ENCODE assay signal across 7 mouse cellular contexts in the genomic region with DNA sequence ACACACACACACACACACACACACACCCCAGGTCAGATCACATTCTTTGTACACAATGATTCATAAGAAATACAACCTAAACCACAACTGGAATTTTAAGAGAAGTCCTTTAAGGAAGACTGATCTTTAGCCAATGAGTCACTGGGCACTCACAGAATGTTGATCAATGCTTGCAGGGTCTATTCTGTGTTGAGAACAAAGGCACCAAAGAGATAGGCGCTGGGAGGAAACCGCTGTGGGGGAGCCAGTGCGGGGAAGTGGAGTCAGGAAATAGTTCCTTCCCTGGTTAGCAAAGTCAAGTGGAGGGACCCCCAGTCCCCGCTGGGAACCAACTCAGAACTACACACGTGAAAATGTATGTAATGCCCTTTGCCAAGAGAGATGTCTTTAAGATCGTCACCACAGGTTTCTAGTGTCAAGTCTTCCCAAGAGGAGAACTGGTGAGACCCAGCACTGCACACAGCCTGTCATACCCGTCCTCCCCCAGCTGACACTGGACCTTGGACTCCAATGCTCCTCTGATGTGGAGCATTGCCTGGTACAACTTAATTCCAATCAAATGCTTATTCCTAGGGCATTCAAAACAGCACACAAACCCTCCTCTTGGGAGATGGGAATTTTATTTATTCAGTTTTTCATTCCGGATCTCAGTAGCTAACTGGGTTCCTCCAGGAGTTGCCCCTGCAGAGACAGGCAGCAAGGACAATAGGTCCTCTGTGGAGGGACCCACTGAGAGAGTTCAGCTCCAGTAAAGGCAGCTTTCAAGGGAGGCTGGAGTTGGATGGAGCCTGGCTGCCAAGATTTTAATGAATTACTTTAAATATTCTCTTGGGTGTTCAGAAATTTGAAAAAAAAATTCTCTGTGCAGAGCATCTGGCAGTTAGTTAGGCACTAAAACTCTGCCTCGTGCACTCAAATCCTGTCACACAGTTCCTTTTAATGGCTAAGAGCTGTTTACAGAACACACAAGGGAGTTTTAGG. TPM values are rescaled to one million over a fixed set of nuclear protein-coding genes. Genes with fewer than 3 reads are reported as not detected.
DNase-seq lines count a peak whose midpoint lies in the region; ATAC-seq and TF ChIP-seq lines count a peak whose summit lies in the region.

No protein-coding gene starts in this region.

- WGBS in forebrain, embryonic 10.5 days: 23% methylated on average over 9 of the region's 9 CpGs
- WGBS in stomach, postnatal 0 days: 45% methylated on average over 9 of the region's 9 CpGs

- no peaks in the 10 kb centered on the region for H3K36me3 ChIP-seq in forebrain, embryonic 10.5 days (replicated peaks)
- H3K36me3 ChIP-seq in stomach, postnatal 0 days (ENCODE audit: control insufficient read depth, insufficient read depth, low read length): no peaks in the 10 kb centered on the region

- peak overlapping the region; percentile 49 for H3K27ac ChIP-seq in forebrain, embryonic 10.5 days
- peak overlapping the region; percentile 18; the same call in 1 of the 2 replicates for H3K27ac ChIP-seq in stomach, postnatal 0 days (replicated peaks)

- no peak overlapping the region for H3K4me3 ChIP-seq in forebrain, embryonic 10.5 days
- H3K4me3 ChIP-seq in stomach, postnatal 0 days (ENCODE audit: low read depth, low read length): no peak overlapping the region

- peaks cover 5% of the 10 kb centered on the region; the same call in 1 of the 2 replicates for H3K9me3 ChIP-seq in forebrain, embryonic 10.5 days
- 0 out of 2 replicates have a peak, but pooled peaks cover 4% of the 10 kb centered on the region for H3K9me3 ChIP-seq in stomach, postnatal 0 days (ENCODE audit: control insufficient read depth, low read length)

- peak; percentile 58 for DNase-seq in retina, postnatal 1 day
- DNase-seq in retina, embryonic 14.5 days (ENCODE audit: low spot score): no peak
- no peak for DNase-seq in forebrain, embryonic 10.5 days (ENCODE audit: extremely low spot score, low spot score)
- DNase-seq in kidney, postnatal 36 days: peak; percentile 25 to 44
- DNase-seq in stomach, postnatal 0 days (ENCODE audit: low spot score): no peak
- DNase-seq in adrenal gland, postnatal 25 days: no peak
- DNase-seq in urinary bladder, postnatal 25 days (ENCODE audit: low spot score): no peak

- H3K9ac ChIP-seq in stomach, postnatal 0 days (ENCODE audit: low read length): no peak overlapping the region

- peaks cover 18% of the 10 kb centered on the region for H3K4me1 ChIP-seq in forebrain, embryonic 10.5 days
- H3K4me1 ChIP-seq in stomach, postnatal 0 days (replicated peaks; ENCODE audit: control insufficient read depth, insufficient read depth): 0 out of 2 replicates have a peak, but pooled peaks cover 3% of the 10 kb centered on the region

- no peak overlapping the region for H3K4me2 ChIP-seq in stomach, postnatal 0 days (replicated peaks; ENCODE audit: low read depth)

- ATAC-seq in stomach, postnatal 0 days (ENCODE audit: low FRiP score, low TSS enrichment): peak; percentile 75; the same call in 1 of the 2 replicates

- no peak for TF ChIP-seq CTCF in stomach, postnatal 0 days (IDR thresholded peaks at IDR 0.05; ENCODE audit: low read depth)

- no peaks in the 10 kb centered on the region for H3K27me3 ChIP-seq in forebrain, embryonic 10.5 days (ENCODE audit: poor library complexity, severe bottlenecking)
- no peaks in the 10 kb centered on the region for H3K27me3 ChIP-seq in stomach, postnatal 0 days (ENCODE audit: control insufficient read depth, insufficient read depth, low read length)

- TF ChIP-seq EP300 in stomach, postnatal 0 days (optimal IDR thresholded peaks at IDR 0.05): no peak

RNA-seq across cellular contexts. Expression of gene Gsap, which starts 10.6 kb away (rescaled TPM):
- polyA plus RNA-seq in forebrain, embryonic 10.5 days (2016; fragmentation: Nextera tagmentation; extraction: Ambion mirVana): 0.98 and 1.0 TPM in 2 replicates
- 1.4 TPM in 2 replicates for polyA plus RNA-seq in stomach, postnatal 0 days (2015; fragmentation: Nextera tagmentation; extraction: Ambion mirVana)
- 3.6 and 6.7 TPM in 2 replicates for total RNA-seq in adrenal gland, postnatal 25 days (2021)

Comparison
In these comparisons a context has a peak if more than half of its experiments do, and no peak if none do; other contexts are left out.
1. DNase-seq: peak in retina, postnatal 1 day (single experiment) and kidney, postnatal 36 days (2 of 2); none in retina, embryonic 14.5 days (single experiment), forebrain, embryonic 10.5 days (single experiment), stomach, postnatal 0 days (single experiment), adrenal gland, postnatal 25 days (single experiment) and urinary bladder, postnatal 25 days (single experiment).